Mouse (Mus musculus): ENCODE measurements at regions not wholly inside any gene's neighbourhood (a gene's known extent, or its start where the extent isn't known, plus 50 kb on each side); places are given as distances from the start of the nearest gene placed in this dataset.

DNA sequence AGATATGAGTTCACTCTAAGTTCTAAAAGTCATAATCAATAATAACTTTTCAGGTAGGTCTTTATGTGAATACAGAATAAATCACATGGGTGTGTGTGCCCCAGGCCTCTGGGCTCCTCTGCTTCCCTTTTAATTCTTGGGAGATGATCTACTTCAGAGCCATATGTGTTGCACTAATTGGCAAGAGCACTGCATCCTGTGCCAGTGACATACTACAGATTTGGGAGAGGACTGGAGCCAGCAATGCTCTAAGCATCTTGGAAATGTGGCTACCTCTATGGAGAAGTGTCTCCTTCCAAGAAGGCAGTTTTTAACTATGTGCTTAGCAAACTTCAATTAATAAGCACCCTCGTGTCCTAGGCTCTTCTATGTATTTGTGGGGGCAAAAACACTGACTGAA lies 416.6 kb downstream of the Brinp2 start:
- ATAC-seq (replicated peaks; ENCODE audit: insufficient number of reproducible peaks, low FRiP score, low TSS enrichment): no peak
- H3K4me2 ChIP-seq: no peak overlapping the region
- H3K27me3 ChIP-seq (ENCODE audit: control insufficient read depth, insufficient read depth, low read length): no peaks in the 10 kb centered on the region
- WGBS (ENCODE audit: insufficient replicate concordance): 67% methylated on average over 1 of the region's 1 CpGs
- no peaks in the 10 kb centered on the region for H3K9me3 ChIP-seq (replicated peaks; ENCODE audit: control insufficient read depth, low read length)
- H3K4me1 ChIP-seq (ENCODE audit: control insufficient read depth, insufficient read depth, low read length): no peaks in the 10 kb centered on the region
- H3K27ac ChIP-seq (ENCODE audit: low read depth, low read length): no peak overlapping the region
- no peak overlapping the region for H3K4me3 ChIP-seq (ENCODE audit: low read depth, low read length)
- H3K9ac ChIP-seq (ENCODE audit: low read depth, low read length): no peak overlapping the region
- H3K36me3 ChIP-seq (ENCODE audit: control insufficient read depth, insufficient read depth, low read length): no peaks in the 10 kb centered on the region

DNA sequence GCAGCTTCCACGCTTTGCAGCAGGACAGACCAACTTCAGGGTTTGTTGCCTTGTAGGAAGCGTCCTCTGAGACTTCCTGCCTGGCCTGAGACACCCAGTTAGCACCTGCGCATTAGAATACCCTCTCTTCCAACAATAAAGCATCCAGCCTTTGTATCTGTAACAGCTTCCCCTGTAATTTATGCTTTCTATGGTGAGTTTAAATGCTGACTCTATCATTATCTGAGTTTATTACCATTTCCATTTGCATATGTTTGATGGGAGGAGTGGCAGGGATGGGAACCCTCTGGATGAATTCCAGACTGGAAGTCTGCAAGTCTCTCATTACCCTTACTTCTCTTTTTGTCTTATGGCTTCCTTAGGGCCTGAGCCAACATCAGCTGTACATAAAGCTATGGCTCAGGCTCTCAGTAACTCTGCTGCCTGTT lies 415.8 kb downstream of the Brinp2 start:
- no peak overlapping the region for H3K27ac ChIP-seq (ENCODE audit: low read depth, low read length)
- H3K4me2 ChIP-seq: no peak overlapping the region
- no peak for ATAC-seq (replicated peaks; ENCODE audit: insufficient number of reproducible peaks, low FRiP score, low TSS enrichment)
- H3K9me3 ChIP-seq (replicated peaks; ENCODE audit: control insufficient read depth, low read length): no peaks in the 10 kb centered on the region
- no peaks in the 10 kb centered on the region for H3K36me3 ChIP-seq (ENCODE audit: control insufficient read depth, insufficient read depth, low read length)
- no peaks in the 10 kb centered on the region for H3K27me3 ChIP-seq (ENCODE audit: control insufficient read depth, insufficient read depth, low read length)
- no peaks in the 10 kb centered on the region for H3K4me1 ChIP-seq (ENCODE audit: control insufficient read depth, insufficient read depth, low read length)
- H3K4me3 ChIP-seq (ENCODE audit: low read depth, low read length): no peak overlapping the region
- WGBS (ENCODE audit: insufficient replicate concordance): 44% methylated on average over 3 of the region's 3 CpGs
- no peak overlapping the region for H3K9ac ChIP-seq (ENCODE audit: low read depth, low read length)

DNA sequence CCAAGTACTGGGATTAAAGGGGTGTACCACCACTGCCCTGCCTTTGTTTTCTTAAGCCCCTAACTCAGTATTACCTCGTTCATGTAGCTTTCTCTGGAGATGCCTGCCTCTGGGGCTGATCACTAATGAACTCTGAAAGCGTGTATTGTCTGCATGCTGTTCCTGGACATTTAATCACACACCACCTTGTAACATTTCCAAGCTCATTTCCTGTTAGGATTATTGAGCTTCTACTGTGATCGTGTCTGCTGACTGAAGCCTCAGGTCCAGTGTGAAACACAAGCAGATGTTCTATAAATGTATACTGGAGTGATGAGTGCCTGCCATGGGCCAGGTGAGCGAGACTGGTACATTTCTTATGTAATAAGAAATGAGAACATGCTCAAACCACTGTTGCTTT lies 398.6 kb downstream of the Brinp2 start:
- Histone ChIP-seq H3K27ac (ENCODE audit: low read depth, low read length) (no peak overlapping the region), H3K4me2 (no peak overlapping the region), H3K36me3 (ENCODE audit: control insufficient read depth, insufficient read depth, low read length) (no peaks in the 10 kb centered on the region), H3K4me1 (ENCODE audit: control insufficient read depth, insufficient read depth, low read length) (no peaks in the 10 kb centered on the region), H3K9me3 (replicated peaks; ENCODE audit: control insufficient read depth, low read length) (no peaks in the 10 kb centered on the region), H3K27me3 (ENCODE audit: control insufficient read depth, insufficient read depth, low read length) (no peaks in the 10 kb centered on the region), H3K4me3 (ENCODE audit: low read depth, low read length) (no peak overlapping the region), H3K9ac (ENCODE audit: low read depth, low read length) (no peak overlapping the region)
- WGBS (ENCODE audit: insufficient replicate concordance): 47% methylated on average over 4 of the region's 4 CpGs
- no peak for ATAC-seq (replicated peaks; ENCODE audit: insufficient number of reproducible peaks, low FRiP score, low TSS enrichment)

DNA sequence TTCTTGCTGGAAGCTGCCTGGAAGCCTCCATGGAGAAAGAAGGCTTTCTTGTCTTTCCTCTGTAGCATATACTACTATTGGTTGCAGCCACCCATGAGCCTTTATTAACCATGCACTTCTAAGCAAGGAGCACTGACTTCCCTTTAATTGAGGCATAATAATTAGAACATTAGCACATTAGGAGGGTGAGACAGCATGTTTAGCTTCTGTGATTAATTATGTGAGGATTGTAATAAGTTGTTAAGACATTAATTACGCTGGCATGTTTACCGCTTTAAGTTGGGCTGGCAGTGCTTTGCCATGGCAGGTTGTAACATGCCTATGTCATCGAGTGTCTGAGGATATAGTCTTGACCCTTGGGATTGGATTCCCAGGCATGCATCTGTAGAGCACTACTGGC lies 391.7 kb downstream of the Brinp2 start:
- Histone ChIP-seq H3K27ac (ENCODE audit: low read depth, low read length) (no peak overlapping the region), H3K36me3 (ENCODE audit: control insufficient read depth, insufficient read depth, low read length) (no peaks in the 10 kb centered on the region), H3K9ac (ENCODE audit: low read depth, low read length) (no peak overlapping the region), H3K4me3 (ENCODE audit: low read depth, low read length) (no peak overlapping the region), H3K4me1 (ENCODE audit: control insufficient read depth, insufficient read depth, low read length) (no peaks in the 10 kb centered on the region), H3K9me3 (replicated peaks; ENCODE audit: control insufficient read depth, low read length) (no peaks in the 10 kb centered on the region), H3K4me2 (no peak overlapping the region), H3K27me3 (ENCODE audit: control insufficient read depth, insufficient read depth, low read length) (no peaks in the 10 kb centered on the region)
- no peak for ATAC-seq (replicated peaks; ENCODE audit: insufficient number of reproducible peaks, low FRiP score, low TSS enrichment)
- 84% methylated on average over 3 of the region's 3 CpGs for WGBS (ENCODE audit: insufficient replicate concordance)

DNA sequence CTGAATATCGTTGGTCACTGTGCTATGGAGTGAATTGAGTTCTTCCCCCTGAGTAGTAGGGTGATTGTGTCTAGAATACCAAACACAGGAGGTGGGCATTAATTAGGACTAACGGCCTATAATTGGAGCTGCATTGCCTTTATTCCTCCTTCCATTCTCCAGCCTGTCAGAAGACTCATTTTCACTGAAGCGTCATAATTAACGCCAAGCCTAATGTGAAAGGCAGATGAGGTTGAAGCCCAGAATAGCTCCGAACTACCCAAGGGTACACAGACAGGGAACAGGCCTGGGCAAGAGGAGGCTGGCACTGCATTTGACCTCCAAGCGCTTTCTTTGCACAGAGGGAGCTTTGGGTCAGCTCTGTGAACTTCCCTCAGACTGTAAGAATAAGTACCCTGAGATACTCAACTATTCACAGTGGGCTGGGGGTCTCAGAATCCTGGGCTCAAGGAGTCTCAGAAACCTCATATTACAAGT lies 386.5 kb downstream of the Brinp2 start:
- Histone ChIP-seq H3K9ac (ENCODE audit: low read depth, low read length) (no peak overlapping the region), H3K9me3 (replicated peaks; ENCODE audit: control insufficient read depth, low read length) (no peaks in the 10 kb centered on the region), H3K27me3 (ENCODE audit: control insufficient read depth, insufficient read depth, low read length) (no peaks in the 10 kb centered on the region), H3K4me3 (ENCODE audit: low read depth, low read length) (no peak overlapping the region), H3K36me3 (ENCODE audit: control insufficient read depth, insufficient read depth, low read length) (no peaks in the 10 kb centered on the region), H3K4me1 (ENCODE audit: control insufficient read depth, insufficient read depth, low read length) (no peaks in the 10 kb centered on the region), H3K27ac (ENCODE audit: low read depth, low read length) (no peak overlapping the region), H3K4me2 (no peak overlapping the region)
- WGBS (ENCODE audit: insufficient replicate concordance): 70% methylated on average over 6 of the region's 6 CpGs
- no peak for ATAC-seq (replicated peaks; ENCODE audit: insufficient number of reproducible peaks, low FRiP score, low TSS enrichment)

DNA sequence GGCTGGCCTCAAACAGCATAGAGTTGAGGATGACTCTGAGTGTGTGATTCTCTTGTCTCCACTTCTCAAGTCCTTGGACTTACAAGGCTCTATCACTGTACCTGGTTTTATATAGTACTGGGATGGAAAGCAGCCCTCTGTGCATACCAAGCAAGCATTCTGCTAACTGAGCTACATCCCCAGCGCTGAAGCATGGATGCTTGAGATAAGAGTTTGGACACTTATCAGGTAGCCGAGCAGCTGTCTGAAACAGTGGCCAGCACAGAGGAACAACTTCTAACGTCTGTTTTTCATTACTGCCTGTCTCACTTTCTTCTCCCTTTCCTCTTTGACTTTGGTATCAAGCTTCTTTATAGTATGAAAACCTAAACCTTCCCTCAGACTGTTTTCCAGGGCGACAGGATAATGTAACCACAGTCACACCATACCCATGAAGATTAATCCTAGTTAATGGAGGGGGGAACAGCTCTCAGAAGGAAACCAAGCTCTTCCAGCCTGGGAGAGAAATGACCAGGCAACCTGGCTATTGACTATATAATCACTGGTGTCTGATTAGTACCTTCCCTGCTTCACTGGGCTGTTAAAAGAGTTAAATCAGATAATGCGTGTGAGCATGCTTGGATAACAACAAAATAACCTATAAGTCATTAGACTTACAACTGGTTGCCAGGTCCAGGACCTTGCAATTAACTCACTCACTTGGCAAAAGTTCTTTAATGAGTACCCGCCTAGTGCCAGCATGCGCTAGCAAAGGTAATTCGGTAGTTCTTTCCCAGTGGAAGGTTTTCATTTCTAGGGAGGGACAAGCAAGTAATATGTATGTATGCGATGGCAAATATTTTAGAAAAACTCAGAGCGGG lies 382.5 kb downstream of the Brinp2 start:
- no peaks in the 10 kb centered on the region for H3K9me3 ChIP-seq (replicated peaks; ENCODE audit: control insufficient read depth, low read length)
- H3K27ac ChIP-seq (ENCODE audit: low read depth, low read length): no peak overlapping the region
- H3K9ac ChIP-seq (ENCODE audit: low read depth, low read length): no peak overlapping the region
- no peak overlapping the region for H3K4me2 ChIP-seq
- no peaks in the 10 kb centered on the region for H3K36me3 ChIP-seq (ENCODE audit: control insufficient read depth, insufficient read depth, low read length)
- 57% methylated on average over 10 of the region's 10 CpGs for WGBS (ENCODE audit: insufficient replicate concordance)
- no peak overlapping the region for H3K4me3 ChIP-seq (ENCODE audit: low read depth, low read length)
- no peaks in the 10 kb centered on the region for H3K4me1 ChIP-seq (ENCODE audit: control insufficient read depth, insufficient read depth, low read length)
- H3K27me3 ChIP-seq (ENCODE audit: control insufficient read depth, insufficient read depth, low read length): no peaks in the 10 kb centered on the region
- ATAC-seq (replicated peaks; ENCODE audit: insufficient number of reproducible peaks, low FRiP score, low TSS enrichment): no peak

DNA sequence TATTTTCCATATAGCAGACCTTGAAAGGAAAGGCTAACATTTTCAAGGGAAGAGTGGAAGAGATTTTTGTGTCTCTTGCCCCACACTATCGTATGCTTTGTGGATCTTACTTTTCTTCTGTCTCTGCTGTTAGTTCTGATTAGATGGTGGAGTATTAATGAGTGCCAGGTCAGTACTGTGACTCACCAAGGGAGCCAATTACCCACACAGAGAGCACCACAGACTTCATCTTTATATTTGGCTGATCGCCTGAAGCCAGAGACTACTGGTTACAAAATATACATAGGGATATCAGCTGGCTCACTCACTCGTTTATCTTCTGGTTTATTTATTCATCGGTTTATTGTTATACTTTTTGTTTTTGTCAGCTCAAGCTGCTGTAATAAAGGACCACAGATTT lies 381.5 kb downstream of the Brinp2 start:
- 71% methylated on average over 4 of the region's 4 CpGs for WGBS (ENCODE audit: insufficient replicate concordance)
- Histone ChIP-seq H3K9me3 (replicated peaks; ENCODE audit: control insufficient read depth, low read length) (no peaks in the 10 kb centered on the region), H3K4me3 (ENCODE audit: low read depth, low read length) (no peak overlapping the region), H3K4me1 (ENCODE audit: control insufficient read depth, insufficient read depth, low read length) (no peaks in the 10 kb centered on the region), H3K4me2 (no peak overlapping the region), H3K36me3 (ENCODE audit: control insufficient read depth, insufficient read depth, low read length) (no peaks in the 10 kb centered on the region), H3K27me3 (ENCODE audit: control insufficient read depth, insufficient read depth, low read length) (no peaks in the 10 kb centered on the region), H3K27ac (ENCODE audit: low read depth, low read length) (no peak overlapping the region), H3K9ac (ENCODE audit: low read depth, low read length) (no peak overlapping the region)
- ATAC-seq (replicated peaks; ENCODE audit: insufficient number of reproducible peaks, low FRiP score, low TSS enrichment): no peak

DNA sequence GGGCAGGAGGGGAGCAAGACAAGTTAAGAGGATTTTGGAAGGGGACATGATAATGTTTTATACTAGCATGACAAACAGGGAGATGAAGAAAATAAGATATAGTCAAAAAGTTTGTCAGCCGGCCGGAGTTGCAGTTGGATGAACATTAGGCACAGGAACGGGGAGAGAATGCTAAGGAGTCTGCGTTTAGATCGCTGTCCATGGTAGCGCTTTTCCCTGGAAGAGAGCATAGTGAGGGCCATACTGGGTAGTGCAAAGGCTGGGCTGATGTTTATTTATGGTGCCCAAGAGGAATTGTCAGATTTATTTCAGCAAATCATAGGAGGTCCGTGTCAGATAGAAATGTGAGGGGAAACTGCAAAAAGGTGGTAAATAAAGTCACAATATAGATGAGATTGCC lies 337.0 kb downstream of the Brinp2 start:
- Histone ChIP-seq H3K9ac (ENCODE audit: low read depth, low read length) (no peak overlapping the region), H3K27ac (ENCODE audit: low read depth, low read length) (no peak overlapping the region), H3K36me3 (ENCODE audit: control insufficient read depth, insufficient read depth, low read length) (no peaks in the 10 kb centered on the region), H3K4me3 (ENCODE audit: low read depth, low read length) (no peak overlapping the region), H3K4me1 (ENCODE audit: control insufficient read depth, insufficient read depth, low read length) (no peaks in the 10 kb centered on the region), H3K27me3 (ENCODE audit: control insufficient read depth, insufficient read depth, low read length) (no peaks in the 10 kb centered on the region), H3K4me2 (no peak overlapping the region), H3K9me3 (replicated peaks; ENCODE audit: control insufficient read depth, low read length) (no peaks in the 10 kb centered on the region)
- 19% methylated on average over 7 of the region's 7 CpGs for WGBS (ENCODE audit: insufficient replicate concordance)
- ATAC-seq (replicated peaks; ENCODE audit: insufficient number of reproducible peaks, low FRiP score, low TSS enrichment): no peak

DNA sequence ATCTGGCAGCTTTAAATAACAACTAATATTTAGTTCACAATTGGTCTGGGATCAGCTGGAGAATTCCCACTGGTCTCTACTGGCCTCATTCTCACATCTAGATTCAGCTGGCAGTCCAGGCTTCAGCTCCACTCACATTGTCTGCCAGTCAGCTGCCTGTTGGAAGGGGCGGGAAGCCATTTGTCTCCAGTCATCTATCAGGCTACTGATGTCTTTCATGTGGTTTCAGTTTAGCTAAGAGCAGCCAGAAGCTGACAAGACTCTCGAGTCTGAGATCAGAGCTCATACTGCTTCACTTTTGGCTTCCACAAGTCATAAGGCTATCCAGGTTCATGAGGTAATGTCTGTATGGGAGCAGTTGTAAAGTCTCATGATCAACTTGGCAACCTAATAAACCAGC lies 316.4 kb downstream of the Brinp2 start:
- Histone ChIP-seq H3K4me3 (ENCODE audit: low read depth, low read length) (no peak overlapping the region), H3K36me3 (ENCODE audit: control insufficient read depth, insufficient read depth, low read length) (no peaks in the 10 kb centered on the region), H3K27ac (ENCODE audit: low read depth, low read length) (no peak overlapping the region), H3K4me1 (ENCODE audit: control insufficient read depth, insufficient read depth, low read length) (no peaks in the 10 kb centered on the region), H3K27me3 (ENCODE audit: control insufficient read depth, insufficient read depth, low read length) (no peaks in the 10 kb centered on the region), H3K9me3 (replicated peaks; ENCODE audit: control insufficient read depth, low read length) (no peaks in the 10 kb centered on the region), H3K9ac (ENCODE audit: low read depth, low read length) (no peak overlapping the region), H3K4me2 (no peak overlapping the region)
- WGBS (ENCODE audit: insufficient replicate concordance): 21% methylated on average over 2 of the region's 2 CpGs
- ATAC-seq (replicated peaks; ENCODE audit: insufficient number of reproducible peaks, low FRiP score, low TSS enrichment): no peak
